Mouse (Mus musculus) layer of hippocampus, adult 2 months (tissue): ENCODE results near the gene Scap. TPM values are rescaled to one million over a fixed set of nuclear protein-coding genes. Genes with fewer than 3 reads are reported as not detected.

Source experiments
- DNase-seq, 2 experiments: peaks; one replicate each; pipeline ENCODE4 v3.0.0; 2022; ENCODE audit warnings: low spot score in 2 of 2
- H3K27ac ChIP-seq: fragments of 200-600 bp; 2 replicates; pipeline ENCODE4 v1.8.1; 2022
- H3K4me3 ChIP-seq: fragments of 200-600 bp; 2 replicates; pipeline ENCODE4 v1.8.1; 2022; ENCODE audit warnings: mild to moderate bottlenecking
- CTCF ChIP-seq: fragments of 200-600 bp; conservative IDR thresholded peaks from 2 replicates; pipeline ENCODE4 v1.8.1; 2022; ENCODE audit warnings: antibody characterized with exemption, mild to moderate bottlenecking, moderate library complexity
- total RNA-seq, 2 experiments: library from RNA; stranded (reverse); gene quantifications; 2 replicates each; pipeline ENCODE4 v1.2.3; 2021

Gene Scap
- total RNA-seq, 2 experiments from 2014 or later, result 93.4 to 95.0 TPM

DNA sequence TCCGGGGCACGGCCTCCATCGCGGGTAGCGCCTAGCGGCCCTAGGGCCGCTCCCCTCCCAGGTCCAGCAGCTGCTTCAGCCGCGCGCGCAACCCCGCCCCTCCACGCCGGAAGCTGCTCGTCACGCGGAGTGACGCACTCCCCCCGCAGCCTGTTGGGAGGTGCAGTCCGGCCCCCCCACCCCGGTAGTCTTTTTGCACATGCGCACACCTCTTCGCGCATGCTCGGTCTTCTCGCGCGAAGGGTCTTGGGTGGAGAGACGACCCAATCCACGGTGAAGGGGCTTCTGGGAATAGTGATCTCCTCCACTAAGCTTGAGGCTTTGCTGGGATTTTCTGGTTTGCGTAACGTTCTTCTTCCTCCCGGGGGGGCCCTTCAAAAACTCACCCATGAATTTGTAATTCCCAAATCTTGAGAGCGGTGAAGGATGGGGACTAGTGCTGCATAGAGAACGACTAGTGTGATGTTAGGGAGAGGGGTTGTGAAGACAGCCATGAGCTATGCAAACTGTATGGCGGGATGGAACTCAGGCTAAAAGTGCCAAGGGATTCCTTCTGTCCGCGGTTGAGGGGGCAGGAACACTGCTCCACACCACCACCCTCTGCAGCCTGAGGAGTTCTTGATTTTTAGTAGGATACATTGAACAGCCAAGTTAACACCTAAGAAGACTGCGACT is 75.1 kb downstream of the Scap start, which contains the start of gene Ptpn23:
Ptpn23 (minus strand) TSS at position 115 of the 675 bp plus-strand sequence.
- Histone ChIP-seq H3K27ac (peak within 1 kb of the TSS; percentile 94), H3K4me3 (peak within 1 kb of the TSS; percentile 71)
- DNase-seq, result peak; percentile 94 to 96
- TF ChIP-seq CTCF, result no peak

- H3K4me3 ChIP-seq, result no peak overlapping the region
- TF ChIP-seq CTCF, result peak; percentile 85
- no peak overlapping the region for H3K27ac ChIP-seq
- peak; percentile 74 to 82 for DNase-seq
These were observed 78.1 kb downstream of the Scap start for GRCm38 (mm10) chr9:110410908-110411887.

DNA sequence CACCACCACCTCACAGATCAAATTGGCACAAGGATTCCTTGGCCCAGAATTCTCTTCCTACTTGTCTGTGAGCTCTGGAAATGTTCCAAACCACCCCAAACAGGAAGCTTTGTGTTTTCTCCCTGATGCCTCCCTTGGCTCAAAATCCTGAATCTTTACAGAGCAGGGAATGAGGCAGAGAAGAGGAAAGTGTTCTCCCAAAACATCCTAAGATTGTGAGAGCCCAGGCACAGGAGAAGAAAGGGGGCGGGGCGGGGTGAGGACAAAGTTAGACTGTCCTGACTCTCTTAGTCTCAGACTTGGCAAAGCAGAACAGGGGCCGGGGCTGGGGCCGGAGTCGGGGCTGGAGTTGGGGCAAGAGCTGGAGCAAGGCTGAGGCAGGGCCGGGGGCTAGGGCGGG is 79.8 kb downstream of the Scap start:
- TF ChIP-seq CTCF, result no peak
- no peak overlapping the region for H3K27ac ChIP-seq
- no peak overlapping the region for H3K4me3 ChIP-seq
- DNase-seq, result no peak

GRCm38 (mm10) chr9:110413785-110414184 is 80.7 kb downstream of the Scap start:
- peak; percentile 71 for TF ChIP-seq CTCF
- no peak overlapping the region for H3K4me3 ChIP-seq
- no peak overlapping the region for H3K27ac ChIP-seq
- no peak for DNase-seq

DNA sequence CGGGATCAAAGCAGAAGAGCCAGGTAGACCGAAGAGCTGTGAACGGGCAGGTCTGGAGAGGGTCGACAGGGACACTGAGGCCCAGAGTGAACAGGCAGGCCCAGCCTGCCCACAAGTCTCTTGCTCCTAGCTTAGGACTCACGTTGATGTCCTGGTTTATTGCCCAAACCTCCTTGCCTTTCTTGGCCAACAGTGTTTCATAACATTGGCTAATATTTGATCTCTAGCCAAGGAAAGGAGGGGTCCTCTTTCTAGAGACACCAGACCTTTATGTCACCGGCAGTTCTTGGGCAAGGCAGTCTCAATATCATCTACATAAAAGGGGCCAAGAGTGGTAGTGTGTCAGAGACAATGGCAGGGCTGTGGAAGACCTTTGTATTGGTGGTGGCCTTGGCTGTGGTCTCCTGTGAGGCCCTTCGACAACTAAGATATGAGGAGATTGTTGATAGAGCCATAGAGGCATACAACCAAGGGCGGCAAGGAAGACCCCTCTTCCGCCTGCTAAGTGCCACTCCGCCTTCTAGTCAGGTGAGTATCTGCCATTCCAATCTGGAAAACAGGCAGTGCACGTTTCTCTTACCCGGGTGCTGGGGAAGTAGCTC is 86.5 kb downstream of the Scap start, which contains the start of gene Ngp:
Ngp (plus strand) TSS at position 237 of the 602 bp plus-strand sequence.
- DNase-seq, result no peak
- no peak for TF ChIP-seq CTCF
- Histone ChIP-seq H3K4me3 (no peak within 1 kb of the TSS), H3K27ac (no peak within 1 kb of the TSS)

DNA sequence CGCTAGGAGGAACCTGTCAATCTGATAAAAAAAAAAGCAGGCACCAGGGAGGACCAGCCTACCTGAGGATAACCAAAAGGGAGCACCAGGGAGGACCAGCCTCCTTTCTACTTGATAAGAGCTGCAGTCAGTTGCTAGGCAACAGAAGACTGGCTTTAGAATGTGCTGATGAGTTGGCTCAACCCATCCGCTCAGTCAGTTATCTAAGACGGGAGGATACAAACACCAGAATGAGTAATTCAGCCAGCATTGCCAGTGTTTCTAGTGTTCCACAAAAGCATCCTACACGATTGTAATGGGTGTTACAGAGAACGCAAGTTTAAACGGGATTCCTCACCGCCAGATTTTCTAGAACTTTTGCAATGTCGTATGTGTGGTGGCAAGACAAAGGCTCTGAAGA is 98.2 kb downstream of the Scap start:
- no peak for TF ChIP-seq CTCF
- peak overlapping the region; percentile 43; the same call in 1 of the 2 replicates for H3K27ac ChIP-seq
- H3K4me3 ChIP-seq, result no peak overlapping the region
- DNase-seq, result peak; percentile 37 to 85

- no peak overlapping the region for H3K4me3 ChIP-seq
These were observed 100.0 kb downstream of the Scap start for GRCm38 (mm10) chr9:110433045-110433444.

More at GRCm38 (mm10) chr9:110433045-110433444, 100.0 kb downstream of the Scap start:
- DNase-seq, result no peak
- H3K27ac ChIP-seq, result no peak overlapping the region
- no peak for TF ChIP-seq CTCF

Other genes with a start within 250 kb of the Scap start
- gene Smarcc1, start 215.6 kb upstream of the Scap start, total RNA-seq, result 10 to 100 TPM; 59.7 to 60.3 TPM
- gene Dhx30, start 215.5 kb upstream of the Scap start, total RNA-seq, result 100 to 1,000 TPM; 158 to 163 TPM
- gene Cspg5, start 89.5 kb upstream of the Scap start, total RNA-seq, result 100 to 1,000 TPM; 277 to 278 TPM
- gene Elp6, start 28.1 kb upstream of the Scap start, total RNA-seq, result 10 to 100 TPM; 14.8 to 14.9 TPM
- gene Ptpn23, start 74.9 kb downstream of the Scap start, total RNA-seq, result 10 to 100 TPM; 57.2 to 57.8 TPM
- gene Ngp, start 86.5 kb downstream of the Scap start, total RNA-seq, result not detected
- gene Klhl18, start 143.4 kb downstream of the Scap start, total RNA-seq, result 10 to 100 TPM; 22.0 to 25.4 TPM
- gene Kif9, start 143.7 kb downstream of the Scap start, total RNA-seq, result 1 to 10 TPM; 3.5 to 3.7 TPM
- gene Setd2, start 199.3 kb downstream of the Scap start, total RNA-seq, result 10 to 100 TPM; 50.9 to 64.9 TPM